Mouse (Mus musculus): ENCODE measurements around the gene Atp23.
A peak's percentile ranks its signal among the peaks of the same experiment; 100 is the strongest.

GRCm38 (mm10) chr10:126840266-126840665 lies 60.9 kb downstream of the Atp23 start:
- TF ChIP-seq CTCF (conservative IDR thresholded peaks at IDR 0.05; ENCODE audit: low read length) (peak; percentile 47), NANOG (IDR thresholded peaks at IDR 0.05; ENCODE audit: borderline replicate concordance, low read length) (no peak), POU5F1 (IDR thresholded peaks at IDR 0.05; ENCODE audit: borderline replicate concordance, low read length) (no peak)
